Mouse (Mus musculus): ENCODE data around the gene Trpm5. TPM values are rescaled to one million over a fixed set of nuclear protein-coding genes. Genes with fewer than 3 reads are reported as not detected.

The Trpm5 gene
- total and polyA plus RNA-seq, 3 experiments = 1.7 to 1.9 TPM; not detected in 1

DNA sequence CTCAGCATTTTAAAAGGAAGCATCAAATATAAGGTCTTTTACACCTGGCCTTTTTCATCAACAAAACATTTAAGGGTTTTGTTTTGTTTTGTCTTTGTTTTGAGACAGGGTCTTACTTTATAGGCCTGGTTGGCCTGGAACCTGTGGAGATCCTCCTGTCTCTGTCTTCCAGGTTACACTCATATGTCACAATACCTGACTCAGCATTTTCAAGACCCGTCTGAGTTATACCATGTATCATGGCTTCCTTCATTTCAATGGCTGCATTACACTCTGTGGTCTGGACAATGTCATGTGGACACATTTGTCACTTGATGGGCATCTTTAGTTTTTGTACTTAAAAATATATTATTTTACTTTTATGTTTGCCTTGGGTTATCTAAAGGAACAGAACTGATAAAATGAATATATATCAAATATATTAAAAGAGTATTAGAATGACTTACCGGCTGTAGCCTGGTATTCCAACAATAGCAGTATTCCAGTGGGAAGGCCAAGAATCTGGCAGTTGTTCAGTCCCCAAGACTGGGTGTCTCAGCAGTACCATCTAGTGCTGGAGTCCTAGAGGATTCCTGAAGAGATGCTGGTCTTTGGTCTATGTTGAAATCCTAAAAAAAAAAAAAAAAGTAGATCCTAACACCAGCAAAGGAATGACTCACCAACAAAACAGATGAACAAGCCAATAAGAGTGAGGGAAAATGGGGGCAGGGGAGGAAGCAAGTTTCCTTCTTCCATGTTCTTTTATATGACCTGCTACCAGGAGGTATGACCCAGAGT is 50.2 kb downstream of the Trpm5 start:
- Histone ChIP-seq H3K9me3 (replicated peaks; ENCODE audit: insufficient read depth, low read length) (no peaks in the 10 kb centered on the region), H3K27me3 (ENCODE audit: control insufficient read depth in 1 of 2, insufficient read depth in 2 of 2, low read length in 2 of 2) (no peaks in the 10 kb centered on the region), H3K4me3 (ENCODE audit: control insufficient read depth in 1 of 2, insufficient read depth in 1 of 2, low read depth in 2 of 2, low read length in 2 of 2) (no peak overlapping the region), H3K36me3 (ENCODE audit: control insufficient read depth in 1 of 2, insufficient read depth in 2 of 2, low read length in 2 of 2) (peaks cover 0 to 32% of the 10 kb centered on the region in 2 experiments; a peak in 2 of 4 replicates), H3K27ac (ENCODE audit: control insufficient read depth, low read depth, low read length) (no peak overlapping the region), H3K4me1 (ENCODE audit: control insufficient read depth in 1 of 2, insufficient read depth in 2 of 2, low read length in 2 of 2) (peaks cover 25 to 53% of the 10 kb centered on the region in 2 experiments), H3K9ac (ENCODE audit: control insufficient read depth, low read depth, low read length, poor library complexity, severe bottlenecking) (no peak overlapping the region), H3K79me2 (ENCODE audit: control insufficient read depth, insufficient read depth, low read length, poor library complexity) (no peaks in the 10 kb centered on the region)
- no peak for DNase-seq (ENCODE audit: low read depth, low spot score)
- TF ChIP-seq USF1 (IDR thresholded peaks at IDR 0.05; ENCODE audit: low read depth, low read length) = no peak
- TF ChIP-seq MAFK (IDR thresholded peaks at IDR 0.05; ENCODE audit: borderline replicate concordance, low read depth, low read length) = peak; percentile 91

- TF ChIP-seq SIN3A (IDR thresholded peaks at IDR 0.05; ENCODE audit: low read length) (peak; percentile 25; the same call in 1 of the 2 replicates), JUND (IDR thresholded peaks at IDR 0.05; ENCODE audit: low read depth, low read length) (no peak), MYB (IDR thresholded peaks at IDR 0.05; ENCODE audit: low read depth, low read length) (no peak), RCOR1 (IDR thresholded peaks at IDR 0.05; ENCODE audit: low read depth, low read length) (peak; percentile 43; the same call in 1 of the 2 replicates), EP300 (IDR thresholded peaks at IDR 0.05; ENCODE audit: low read depth in 1 of 2, low read length in 2 of 2) (0 out of 4 replicates have a peak, but pooled peaks of 1 of the 2 experiments have one; percentile 31)
- Histone ChIP-seq H3K4me1 (ENCODE audit: control insufficient read depth in 1 of 2, insufficient read depth in 2 of 2, low read length in 2 of 2) (peaks cover 37 to 65% of the 10 kb centered on the region in 2 experiments), H3K27ac (ENCODE audit: control insufficient read depth, low read depth, low read length) (peak overlapping the region; percentile 7), H3K9ac (ENCODE audit: control insufficient read depth, low read depth, low read length, poor library complexity, severe bottlenecking) (no peak overlapping the region; the same call in 1 of the 2 replicates), H3K4me3 (ENCODE audit: control insufficient read depth in 1 of 2, insufficient read depth in 1 of 2, low read depth in 2 of 2, low read length in 2 of 2) (no peak overlapping the region), H3K36me3 (ENCODE audit: control insufficient read depth in 1 of 2, insufficient read depth in 2 of 2, low read length in 2 of 2) (peaks cover 0 to 43% of the 10 kb centered on the region in 2 experiments; a peak in 2 of 4 replicates), H3K27me3 (ENCODE audit: control insufficient read depth in 1 of 2, insufficient read depth in 2 of 2, low read length in 2 of 2) (no peaks in the 10 kb centered on the region), H3K79me2 (ENCODE audit: control insufficient read depth, insufficient read depth, low read length, poor library complexity) (no peaks in the 10 kb centered on the region), H3K9me3 (replicated peaks; ENCODE audit: insufficient read depth, low read length) (no peaks in the 10 kb centered on the region)
- no peak for DNase-seq (ENCODE audit: low read depth, low spot score)
These were observed 51.5 kb downstream of the Trpm5 start for GRCm38 (mm10) chr7:143042897-143043300.

DNA sequence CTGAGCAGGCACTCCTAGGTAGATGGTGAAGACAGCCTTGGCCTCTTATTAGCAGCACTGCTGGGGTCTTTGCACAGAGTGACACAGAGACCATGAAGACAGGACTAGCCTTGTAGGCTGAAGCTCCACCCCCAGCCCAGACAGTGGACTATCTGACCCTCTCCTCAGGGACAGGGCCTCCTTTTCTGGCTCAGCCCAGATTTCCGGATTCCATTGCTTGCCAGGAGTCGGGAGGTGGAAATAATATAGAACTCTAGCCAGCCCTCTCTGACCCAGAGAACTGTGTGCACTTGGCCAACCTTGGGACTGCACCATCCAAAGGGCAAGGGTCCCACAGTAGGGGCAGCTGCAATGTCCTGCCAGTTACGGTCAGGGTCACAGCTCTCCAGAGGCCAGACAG is 52.4 kb downstream of the Trpm5 start:
- Histone ChIP-seq H3K9ac (ENCODE audit: control insufficient read depth, low read depth, low read length, poor library complexity, severe bottlenecking) (no peak overlapping the region), H3K4me3 (ENCODE audit: control insufficient read depth in 1 of 2, insufficient read depth in 1 of 2, low read depth in 2 of 2, low read length in 2 of 2) (no peak overlapping the region), H3K9me3 (replicated peaks; ENCODE audit: insufficient read depth, low read length) (no peaks in the 10 kb centered on the region), H3K79me2 (ENCODE audit: control insufficient read depth, insufficient read depth, low read length, poor library complexity) (no peaks in the 10 kb centered on the region), H3K4me1 (ENCODE audit: control insufficient read depth in 1 of 2, insufficient read depth in 2 of 2, low read length in 2 of 2) (peaks cover 42 to 72% of the 10 kb centered on the region in 2 experiments), H3K27me3 (ENCODE audit: control insufficient read depth in 1 of 2, insufficient read depth in 2 of 2, low read length in 2 of 2) (no peaks in the 10 kb centered on the region), H3K36me3 (ENCODE audit: control insufficient read depth in 1 of 2, insufficient read depth in 2 of 2, low read length in 2 of 2) (peaks cover 0 to 49% of the 10 kb centered on the region in 2 experiments; a peak in 2 of 4 replicates), H3K27ac (ENCODE audit: control insufficient read depth, low read depth, low read length) (no peak overlapping the region)
- DNase-seq (ENCODE audit: low read depth, low spot score) = no peak
- TF ChIP-seq USF2 (IDR thresholded peaks at IDR 0.05; ENCODE audit: borderline replicate concordance in 1 of 2, insufficient read depth in 1 of 2, low read depth in 1 of 2, low read length in 2 of 2) = no peak
- TF ChIP-seq MXI1 (IDR thresholded peaks at IDR 0.05; ENCODE audit: low read depth, low read length) = no peak
- TF ChIP-seq ZNF384 (IDR thresholded peaks at IDR 0.05; ENCODE audit: low read depth, low read length) = no peak
- TF ChIP-seq POLR2AphosphoS2 (IDR thresholded peaks at IDR 0.05; ENCODE audit: low read length) = no peak
- TF ChIP-seq BHLHE40 (IDR thresholded peaks at IDR 0.05; ENCODE audit: borderline replicate concordance, low read depth, low read length) = no peak
- TF ChIP-seq HCFC1 (IDR thresholded peaks at IDR 0.05; ENCODE audit: low read depth, low read length) = no peak
- TF ChIP-seq ZMIZ1 (IDR thresholded peaks at IDR 0.05; ENCODE audit: low read depth, low read length) = no peak
- TF ChIP-seq RAD21 (IDR thresholded peaks at IDR 0.05; ENCODE audit: low read depth, low read length) = no peak
- no peak for TF ChIP-seq POLR2A (IDR thresholded peaks at IDR 0.05; ENCODE audit: control insufficient read depth in 1 of 2, insufficient read depth in 1 of 2, low read depth in 1 of 2, low read length in 2 of 2, poor library complexity in 1 of 2)
- no peak for TF ChIP-seq MEF2A (IDR thresholded peaks at IDR 0.05; ENCODE audit: extremely low read depth, insufficient replicate concordance, low read depth, low read length, poor library complexity, severe bottlenecking)
- no peak for TF ChIP-seq MAFK (IDR thresholded peaks at IDR 0.05; ENCODE audit: borderline replicate concordance, low read depth, low read length)
- no peak for TF ChIP-seq RCOR1 (IDR thresholded peaks at IDR 0.05; ENCODE audit: low read depth, low read length)
- no peak for TF ChIP-seq ETS1 (IDR thresholded peaks at IDR 0.05; ENCODE audit: low read depth, low read length)
- TF ChIP-seq UBTF (IDR thresholded peaks at IDR 0.05; ENCODE audit: borderline replicate concordance, insufficient read depth, low read depth, low read length) = no peak
- TF ChIP-seq TBP (IDR thresholded peaks at IDR 0.05; ENCODE audit: low read depth, low read length) = no peak
- no peak for TF ChIP-seq POLR2AphosphoS5 (IDR thresholded peaks at IDR 0.05; ENCODE audit: borderline replicate concordance, low read depth, low read length)
- TF ChIP-seq JUND (IDR thresholded peaks at IDR 0.05; ENCODE audit: low read depth, low read length) = no peak
- no peak for TF ChIP-seq MYC (IDR thresholded peaks at IDR 0.05; ENCODE audit: low read depth, low read length)
- no peak for TF ChIP-seq ELF1 (IDR thresholded peaks at IDR 0.05; ENCODE audit: low read depth, low read length)

Data from MEL (cell line).